Mouse (Mus musculus): ENCODE data around the gene Tmem63c. TPM values are rescaled to one million over a fixed set of nuclear protein-coding genes. Genes with fewer than 3 reads are reported as not detected.
A peak's percentile ranks its signal among the peaks of the same experiment; 100 is the strongest.

Tmem63c gene
- polyA plus RNA-seq, 1 experiment from 2014 or later, result 1.6 TPM

DNA sequence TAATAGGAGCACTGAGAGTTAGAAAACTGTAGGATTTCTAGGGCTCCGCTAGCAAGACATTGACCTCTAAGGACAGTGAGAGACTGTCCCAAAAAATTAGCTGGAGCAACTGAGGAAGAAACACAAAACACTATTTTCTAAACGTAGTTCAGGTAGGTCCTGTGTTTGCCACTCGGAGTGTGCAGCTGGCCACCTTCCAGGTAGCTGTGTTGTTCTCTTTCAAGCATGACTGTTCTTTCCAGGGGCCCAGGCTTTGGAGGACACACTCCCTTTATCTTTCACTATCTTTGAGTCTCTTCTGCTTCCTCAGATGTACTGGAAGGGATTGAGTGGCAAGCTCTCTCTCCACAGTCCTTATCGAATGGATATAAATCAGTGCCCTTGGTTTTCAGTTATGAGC lies 82.3 kb downstream of the Tmem63c start:
- H3K36me3 ChIP-seq (ENCODE audit: poor library complexity, severe bottlenecking), result peaks cover 4% of the 10 kb centered on the region; the same call in 1 of the 2 replicates
- no peak for ATAC-seq
- no peak overlapping the region for H3K27ac ChIP-seq
- H3K9ac ChIP-seq, result no peak overlapping the region
- H3K4me1 ChIP-seq, result peaks cover 9% of the 10 kb centered on the region
- peaks cover 32% of the 10 kb centered on the region for H3K27me3 ChIP-seq
- 94% methylated on average over 4 of the region's 4 CpGs for WGBS
- H3K4me3 ChIP-seq, result no peak overlapping the region
- no peaks in the 10 kb centered on the region for H3K9me3 ChIP-seq (replicated peaks)
- no peak overlapping the region for H3K4me2 ChIP-seq

DNA sequence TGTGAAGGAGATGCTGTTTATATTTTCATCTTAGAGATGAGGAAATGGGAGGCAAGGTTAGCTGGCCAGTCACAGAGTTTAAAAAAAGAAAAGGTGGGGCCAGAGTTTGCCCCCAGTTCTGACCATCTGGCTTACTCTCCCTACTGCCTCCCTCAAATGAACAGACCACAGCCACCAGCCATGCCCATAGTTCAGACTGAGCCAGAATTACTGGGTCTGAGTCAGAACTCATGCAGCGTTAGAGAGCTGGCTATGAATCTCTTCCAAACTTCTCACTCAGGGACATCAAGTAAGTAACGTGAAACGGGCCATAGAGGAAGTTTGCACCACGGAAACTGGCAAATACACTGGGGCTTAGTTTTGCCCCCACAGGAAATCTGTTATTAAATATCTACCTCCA lies 83.7 kb downstream of the Tmem63c start:
- H3K4me1 ChIP-seq, result peaks cover 9% of the 10 kb centered on the region
- H3K9me3 ChIP-seq (replicated peaks), result no peaks in the 10 kb centered on the region
- WGBS, result 96% methylated on average over 4 of the region's 4 CpGs
- ATAC-seq, result no peak
- H3K4me3 ChIP-seq, result no peak overlapping the region
- no peak overlapping the region for H3K4me2 ChIP-seq
- peaks cover 32% of the 10 kb centered on the region for H3K27me3 ChIP-seq
- H3K36me3 ChIP-seq (ENCODE audit: poor library complexity, severe bottlenecking), result peaks cover 14% of the 10 kb centered on the region
- no peak overlapping the region for H3K9ac ChIP-seq
- H3K27ac ChIP-seq, result no peak overlapping the region

DNA sequence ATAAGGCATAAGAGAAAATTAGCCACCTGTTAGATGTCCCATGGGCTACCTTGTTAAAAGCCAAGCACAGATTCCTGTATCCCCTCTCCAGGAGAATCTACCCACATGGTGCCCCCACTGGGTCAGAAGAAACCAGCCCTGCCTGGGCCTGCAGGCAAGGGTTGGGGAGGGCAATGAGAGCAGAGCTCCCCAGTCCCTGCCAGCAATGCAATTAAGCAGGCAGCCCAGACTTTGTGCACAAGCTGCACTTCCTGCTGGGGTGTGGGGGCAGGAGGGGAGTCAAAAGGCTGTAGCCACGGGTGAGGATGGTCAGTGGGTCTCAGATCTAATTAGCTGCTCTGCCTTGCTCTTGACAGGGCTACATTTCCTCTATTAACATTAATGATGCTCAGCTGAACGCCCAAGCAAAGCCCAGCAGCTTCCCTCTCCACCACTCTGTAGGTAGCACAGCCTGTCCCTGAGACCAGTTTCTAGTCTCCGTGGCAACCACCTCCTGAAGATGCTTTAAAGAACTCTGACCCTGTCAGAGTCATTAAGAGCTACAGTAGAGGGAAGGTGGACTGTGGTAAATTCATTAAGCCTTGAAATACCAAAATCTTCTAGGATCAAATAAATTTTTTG lies 86.3 kb downstream of the Tmem63c start:
- ATAC-seq, result peak; percentile 30; the same call in 1 of the 2 replicates
- no peak overlapping the region for H3K9ac ChIP-seq
- H3K27ac ChIP-seq, result no peak overlapping the region
- peaks cover 26% of the 10 kb centered on the region for H3K36me3 ChIP-seq (ENCODE audit: poor library complexity, severe bottlenecking)
- peaks cover 7% of the 10 kb centered on the region for H3K27me3 ChIP-seq
- H3K9me3 ChIP-seq (replicated peaks), result no peaks in the 10 kb centered on the region
- 22% methylated on average over 3 of the region's 3 CpGs for WGBS
- no peak overlapping the region for H3K4me2 ChIP-seq
- H3K4me1 ChIP-seq, result peaks cover under 1% of the 10 kb centered on the region; the same call in 1 of the 2 replicates
- no peak overlapping the region for H3K4me3 ChIP-seq

DNA sequence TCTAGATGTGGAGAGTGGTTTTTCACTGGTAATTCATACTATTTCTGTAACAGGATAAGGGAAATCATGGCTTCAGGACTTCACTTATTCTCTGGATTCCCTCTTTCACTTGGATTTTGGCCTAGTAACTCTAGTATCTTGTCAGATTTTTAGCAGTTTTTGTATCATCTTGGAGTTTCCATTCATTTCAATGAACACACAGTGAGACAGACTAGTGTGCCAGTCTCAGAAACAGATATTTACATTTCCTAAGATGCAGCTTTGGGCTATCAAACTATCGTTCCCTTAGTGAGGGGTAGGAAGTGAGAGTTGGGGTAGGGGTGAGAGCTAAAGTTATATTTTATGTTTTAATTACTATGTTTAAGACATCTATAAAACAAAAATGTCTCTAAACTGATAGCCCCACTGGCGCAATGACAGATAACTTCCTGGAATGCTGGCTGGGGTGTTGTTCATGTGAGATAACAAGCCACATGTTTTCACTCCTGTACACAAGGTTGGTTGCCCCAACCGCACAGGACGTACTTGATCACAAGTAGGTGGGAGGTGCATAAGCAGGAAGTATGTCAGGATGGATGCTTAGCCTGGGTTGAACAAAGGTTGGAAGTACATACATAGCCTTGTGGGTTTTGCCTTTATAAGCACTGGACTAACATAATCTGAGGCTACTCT lies 100.9 kb downstream of the Tmem63c start:
- 95% methylated on average over 4 of the region's 4 CpGs for WGBS
- H3K4me3 ChIP-seq, result no peak overlapping the region
- no peaks in the 10 kb centered on the region for H3K27me3 ChIP-seq
- ATAC-seq, result no peak
- no peaks in the 10 kb centered on the region for H3K4me1 ChIP-seq
- no peak overlapping the region for H3K9ac ChIP-seq
- H3K9me3 ChIP-seq (replicated peaks), result no peaks in the 10 kb centered on the region
- H3K4me2 ChIP-seq, result no peak overlapping the region
- peaks cover 56% of the 10 kb centered on the region for H3K36me3 ChIP-seq (ENCODE audit: poor library complexity, severe bottlenecking)
- H3K27ac ChIP-seq, result no peak overlapping the region

DNA sequence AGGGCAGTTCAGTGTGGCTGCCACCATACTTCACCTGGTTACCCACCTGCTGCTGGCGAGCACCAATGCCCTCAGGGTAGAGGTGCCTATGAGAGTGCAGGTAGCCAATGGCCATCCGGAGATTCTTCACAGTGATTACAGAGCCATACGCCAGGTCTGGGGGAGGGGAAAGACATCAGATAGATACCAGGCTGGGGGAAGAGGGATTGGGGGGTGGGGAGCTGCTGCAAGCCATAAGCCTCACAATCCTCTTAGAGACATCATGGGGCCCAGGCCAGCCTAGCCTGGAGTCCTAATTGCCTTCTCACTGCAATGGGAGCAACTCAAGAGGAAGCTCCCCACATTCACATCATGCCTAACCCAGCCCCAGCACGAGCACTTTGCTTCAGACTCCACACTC lies 106.1 kb downstream of the Tmem63c start:
- peaks cover 11% of the 10 kb centered on the region for H3K4me1 ChIP-seq
- no peak for ATAC-seq
- H3K9ac ChIP-seq, result no peak overlapping the region
- no peaks in the 10 kb centered on the region for H3K27me3 ChIP-seq
- 62% methylated on average over 4 of the region's 4 CpGs for WGBS
- H3K36me3 ChIP-seq (ENCODE audit: poor library complexity, severe bottlenecking), result peaks cover 56% of the 10 kb centered on the region
- H3K27ac ChIP-seq, result no peak overlapping the region
- H3K4me3 ChIP-seq, result no peak overlapping the region
- H3K4me2 ChIP-seq, result no peak overlapping the region
- H3K9me3 ChIP-seq (replicated peaks), result no peaks in the 10 kb centered on the region

DNA sequence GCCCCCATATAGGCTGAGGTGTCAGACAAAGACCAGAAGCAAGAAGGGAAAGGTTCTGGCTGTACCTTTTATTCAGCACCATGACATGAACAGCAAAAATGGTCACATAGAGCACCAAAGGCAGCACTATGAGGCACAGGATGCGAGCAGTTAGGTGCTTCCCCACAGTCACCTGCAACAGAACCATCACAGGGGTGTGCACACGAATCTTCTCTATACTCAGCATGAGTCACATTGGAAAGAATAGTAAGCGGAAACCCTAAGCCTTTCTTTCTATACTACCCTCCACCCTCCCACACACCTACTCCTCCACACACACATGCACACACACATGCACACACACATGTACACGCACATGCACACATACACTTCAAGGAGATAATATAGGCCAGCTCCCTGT lies 109.1 kb downstream of the Tmem63c start:
- Histone ChIP-seq H3K36me3 (ENCODE audit: poor library complexity, severe bottlenecking) (peaks cover 53% of the 10 kb centered on the region), H3K27me3 (no peaks in the 10 kb centered on the region), H3K27ac (no peak overlapping the region), H3K4me1 (peaks cover 12% of the 10 kb centered on the region), H3K4me2 (no peak overlapping the region), H3K9me3 (replicated peaks) (no peaks in the 10 kb centered on the region), H3K9ac (no peak overlapping the region), H3K4me3 (no peak overlapping the region)
- 94% methylated on average over 4 of the region's 4 CpGs for WGBS
- ATAC-seq, result no peak

DNA sequence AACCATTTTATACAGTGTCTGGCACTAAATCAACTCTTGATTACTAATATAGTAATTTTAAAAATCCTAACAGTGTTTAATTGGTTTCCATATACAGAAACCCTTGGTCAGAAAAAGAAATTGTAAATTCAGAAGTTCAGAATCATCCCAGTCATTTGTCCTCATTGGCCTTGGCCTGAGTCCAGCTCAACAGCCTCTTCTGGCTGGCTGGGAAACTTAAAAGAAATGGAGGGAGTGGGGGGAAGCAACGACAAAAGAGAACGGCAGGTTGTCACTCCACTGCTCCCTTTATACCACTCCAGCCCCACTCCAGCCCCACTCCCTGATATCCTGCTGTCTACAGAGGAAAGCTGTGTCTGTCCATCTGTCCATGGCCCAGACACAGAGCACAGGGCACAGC lies 110.0 kb downstream of the Tmem63c start:
- Histone ChIP-seq H3K4me2 (no peak overlapping the region), H3K4me3 (no peak overlapping the region), H3K27me3 (no peaks in the 10 kb centered on the region), H3K27ac (peak overlapping the region; percentile 57; the same call in 1 of the 2 replicates), H3K4me1 (peaks cover 12% of the 10 kb centered on the region), H3K9me3 (replicated peaks) (no peaks in the 10 kb centered on the region), H3K9ac (peak overlapping the region; percentile 34; the same call in 1 of the 2 replicates), H3K36me3 (ENCODE audit: poor library complexity, severe bottlenecking) (peaks cover 55% of the 10 kb centered on the region)
- 41% methylated on average over 2 of the region's 2 CpGs for WGBS
- peak; percentile 43; the same call in 1 of the 2 replicates for ATAC-seq

DNA sequence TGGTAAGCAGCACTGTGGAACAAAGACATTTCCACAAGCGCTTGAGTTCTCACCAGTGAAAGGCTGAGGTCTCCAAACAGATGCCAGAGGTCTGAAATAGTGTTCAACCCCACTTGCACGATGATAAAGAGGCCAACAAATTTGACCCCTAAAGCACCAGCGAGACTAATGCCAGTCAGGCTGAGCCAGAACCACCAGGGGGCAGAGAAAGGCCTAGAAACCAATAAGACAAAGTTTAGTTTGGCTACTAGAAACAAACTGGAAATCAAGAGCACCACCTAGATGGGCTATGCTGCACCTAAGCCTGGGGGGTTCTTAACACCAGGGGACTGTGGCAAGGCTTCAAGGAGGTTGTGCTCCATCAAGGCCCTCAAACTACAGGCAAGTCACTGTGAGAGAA lies 110.5 kb downstream of the Tmem63c start:
- Histone ChIP-seq H3K27ac (peak overlapping the region; percentile 57; the same call in 1 of the 2 replicates), H3K9ac (peak overlapping the region; percentile 34; the same call in 1 of the 2 replicates), H3K4me1 (peaks cover 12% of the 10 kb centered on the region), H3K4me2 (no peak overlapping the region), H3K36me3 (ENCODE audit: poor library complexity, severe bottlenecking) (peaks cover 55% of the 10 kb centered on the region), H3K4me3 (no peak overlapping the region), H3K9me3 (replicated peaks) (no peaks in the 10 kb centered on the region), H3K27me3 (no peaks in the 10 kb centered on the region)
- ATAC-seq, result no peak
- 59% methylated on average over 3 of the region's 3 CpGs for WGBS

DNA sequence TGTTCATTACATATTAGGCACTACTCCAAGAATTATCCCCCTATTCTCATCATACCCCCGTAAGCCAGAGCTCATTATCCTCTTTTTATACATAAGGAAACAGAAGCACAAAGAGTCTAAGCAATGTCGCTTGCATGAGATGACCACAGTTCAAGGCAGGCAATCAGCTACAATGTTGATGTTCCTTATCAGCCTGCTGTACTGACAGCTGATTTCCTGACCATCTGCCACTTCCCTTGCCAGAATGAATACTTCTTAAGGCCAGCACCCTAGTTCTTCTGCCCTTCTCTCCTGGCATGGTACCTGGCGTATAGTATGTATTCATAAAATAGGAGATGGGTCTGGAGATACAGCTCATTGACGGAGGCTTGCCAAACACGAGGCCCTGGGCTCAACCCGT lies 111.1 kb downstream of the Tmem63c start:
- no peaks in the 10 kb centered on the region for H3K27me3 ChIP-seq
- H3K4me1 ChIP-seq, result peaks cover 12% of the 10 kb centered on the region
- no peak for ATAC-seq
- 89% methylated on average over 6 of the region's 6 CpGs for WGBS
- no peaks in the 10 kb centered on the region for H3K9me3 ChIP-seq (replicated peaks)
- peaks cover 52% of the 10 kb centered on the region for H3K36me3 ChIP-seq (ENCODE audit: poor library complexity, severe bottlenecking)
- H3K4me3 ChIP-seq, result no peak overlapping the region
- H3K9ac ChIP-seq, result no peak overlapping the region
- no peak overlapping the region for H3K27ac ChIP-seq
- H3K4me2 ChIP-seq, result no peak overlapping the region

DNA sequence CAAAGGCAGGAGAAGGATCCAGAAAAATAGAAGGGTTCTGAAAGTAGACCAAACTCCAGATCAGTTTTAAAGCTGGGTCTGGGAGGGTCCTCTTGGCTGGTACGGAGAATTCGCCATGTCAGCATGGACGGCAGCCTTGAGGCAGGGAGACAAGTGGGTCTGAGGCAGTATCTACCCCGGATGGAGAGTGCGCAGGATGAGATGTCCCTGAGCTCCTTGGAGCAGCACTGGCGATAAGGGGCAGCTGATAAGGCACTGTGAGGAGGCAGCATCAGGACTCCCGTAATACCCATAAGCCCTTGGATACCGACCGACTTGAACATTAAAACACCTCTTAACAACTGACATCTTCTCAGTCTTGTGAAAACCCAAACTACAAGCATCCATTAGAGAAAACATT lies 111.6 kb downstream of the Tmem63c start:
- no peak for ATAC-seq
- H3K4me3 ChIP-seq, result no peak overlapping the region
- peaks cover 15% of the 10 kb centered on the region for H3K4me1 ChIP-seq
- H3K27ac ChIP-seq, result no peak overlapping the region
- no peak overlapping the region for H3K9ac ChIP-seq
- no peaks in the 10 kb centered on the region for H3K9me3 ChIP-seq (replicated peaks)
- 94% methylated on average over 9 of the region's 9 CpGs for WGBS
- H3K4me2 ChIP-seq, result no peak overlapping the region
- H3K36me3 ChIP-seq (ENCODE audit: poor library complexity, severe bottlenecking), result peaks cover 53% of the 10 kb centered on the region
- no peaks in the 10 kb centered on the region for H3K27me3 ChIP-seq

DNA sequence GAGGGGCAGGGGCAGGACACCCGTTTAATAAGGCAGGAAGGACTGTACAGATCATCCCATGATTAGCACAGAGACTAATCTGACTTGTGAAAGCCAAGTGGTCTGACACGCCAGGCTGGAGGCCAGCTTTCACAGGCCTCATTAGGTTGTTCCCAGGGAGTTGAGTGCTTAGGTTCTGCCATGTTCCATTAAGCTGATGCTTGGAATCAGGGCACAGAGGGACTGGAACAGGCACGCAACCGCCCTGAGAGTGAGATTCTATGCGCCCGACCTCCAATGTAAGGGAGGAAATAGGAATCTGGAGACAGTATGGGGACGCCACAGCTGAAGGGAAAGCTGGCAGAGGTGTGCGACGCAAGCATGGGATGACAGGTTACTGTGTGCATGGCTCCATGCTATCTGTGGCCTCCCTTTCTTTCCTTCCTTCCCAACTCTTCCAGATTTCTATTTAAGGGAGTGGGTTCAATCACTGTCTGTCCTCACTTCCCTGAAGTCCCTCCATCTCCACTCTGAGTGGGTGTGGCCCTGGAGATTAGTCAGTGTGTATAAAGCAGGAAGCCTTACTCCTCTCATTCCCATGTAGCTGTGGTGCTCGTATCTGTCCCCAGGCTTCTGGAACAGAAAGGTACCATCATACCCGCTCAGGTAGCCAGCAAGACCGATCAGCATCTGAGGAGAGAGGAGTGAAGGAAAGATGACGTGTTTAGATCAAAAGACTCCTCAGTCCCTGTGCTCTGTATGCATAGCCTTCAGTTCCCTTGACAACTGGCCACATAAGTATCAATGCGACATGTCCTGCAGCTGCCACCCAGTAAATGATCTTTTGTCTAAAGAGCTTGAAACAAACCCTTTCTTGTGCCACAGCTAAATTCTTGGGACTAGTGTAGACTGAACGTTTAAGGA lies 116.5 kb downstream of the Tmem63c start:
- no peaks in the 10 kb centered on the region for H3K27me3 ChIP-seq
- peaks cover 26% of the 10 kb centered on the region for H3K36me3 ChIP-seq (ENCODE audit: poor library complexity, severe bottlenecking)
- H3K27ac ChIP-seq, result peak overlapping the region; percentile 60
- no peak overlapping the region for H3K4me2 ChIP-seq
- H3K9me3 ChIP-seq (replicated peaks), result no peaks in the 10 kb centered on the region
- WGBS, result 64% methylated on average over 15 of the region's 15 CpGs
- no peak overlapping the region for H3K9ac ChIP-seq
- ATAC-seq, result peak; percentile 59; the same call in 1 of the 2 replicates
- no peak overlapping the region for H3K4me3 ChIP-seq
- H3K4me1 ChIP-seq, result peaks cover 7% of the 10 kb centered on the region; the same call in 1 of the 2 replicates

DNA sequence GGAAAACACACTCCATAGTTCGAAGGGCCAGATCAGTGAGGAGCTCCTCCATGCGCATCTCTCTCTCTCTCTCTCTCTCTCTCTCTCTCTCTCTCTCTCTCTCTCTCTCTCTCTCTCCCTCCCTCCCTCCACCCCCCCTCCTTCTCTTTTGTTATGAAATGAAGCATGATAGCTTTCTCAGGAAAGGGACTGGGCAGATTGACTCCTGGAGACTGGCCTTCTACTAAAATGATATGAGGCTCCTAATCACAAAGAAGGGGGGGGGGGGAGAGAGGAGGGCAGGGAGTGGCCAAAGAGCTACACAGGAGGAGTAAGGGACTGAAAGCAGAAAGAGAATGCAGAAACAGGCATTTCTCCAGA lies 117.2 kb downstream of the Tmem63c start:
- H3K4me2 ChIP-seq, result no peak overlapping the region
- peak; percentile 33; the same call in 1 of the 2 replicates for ATAC-seq
- no peaks in the 10 kb centered on the region for H3K9me3 ChIP-seq (replicated peaks)
- H3K9ac ChIP-seq, result no peak overlapping the region
- H3K36me3 ChIP-seq (ENCODE audit: poor library complexity, severe bottlenecking), result peaks cover 21% of the 10 kb centered on the region
- no peaks in the 10 kb centered on the region for H3K27me3 ChIP-seq
- H3K4me1 ChIP-seq, result peaks cover 7% of the 10 kb centered on the region; the same call in 1 of the 2 replicates
- 57% methylated on average over 2 of the region's 2 CpGs for WGBS
- no peak overlapping the region for H3K4me3 ChIP-seq
- peak overlapping the region; percentile 60 for H3K27ac ChIP-seq
